Mouse (Mus musculus) heart, adult 2 months (tissue): ENCODE data around the gene Arhgef39.

Experiments
- CTCF ChIP-seq: fragments of 200-600 bp; IDR thresholded peaks from 2 replicates; pipeline ENCODE4 v1.8.1; 2022; ENCODE audit warnings: antibody characterized with exemption, mild to moderate bottlenecking, moderate library complexity
- EP300 ChIP-seq: fragments of 200-500 bp; IDR thresholded peaks from 2 replicates; pipeline ENCODE4 v1.6.1; 2011; ENCODE audit warnings: low read depth, low read length, control low read depth; ENCODE audit not compliant: insufficient read depth
- POLR2A ChIP-seq: fragments of 200-500 bp; IDR thresholded peaks from 2 replicates; pipeline ENCODE4 v1.6.1; 2011; ENCODE audit warnings: mild to moderate bottlenecking, low read depth, low read length, control low read depth; ENCODE audit not compliant: insufficient read depth

DNA sequence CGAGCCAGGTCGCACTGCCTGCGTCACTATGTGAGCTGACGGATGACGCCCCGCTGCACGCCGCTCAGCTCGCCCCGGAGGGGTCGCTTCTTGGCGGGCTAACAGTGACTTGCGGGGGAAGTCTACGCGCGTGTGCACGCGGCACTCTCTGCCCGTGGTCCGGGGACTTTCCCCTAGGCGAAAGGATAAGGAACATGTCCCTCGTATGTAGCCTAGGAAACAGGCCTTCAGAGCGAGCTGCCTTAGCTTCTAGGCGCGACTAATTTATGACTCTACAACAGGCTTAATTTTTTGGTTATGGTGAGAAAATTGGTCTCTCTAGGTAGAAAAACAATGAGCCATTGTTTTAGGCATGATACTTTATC is 6.7 kb downstream of the Arhgef39 start, which contains the start of gene Ccdc107:
- TF ChIP-seq POLR2A (no peak), EP300 (peak; percentile 93), CTCF (peak; percentile 48)
